Mouse (Mus musculus) heart, embryonic 10.5 days (tissue): ENCODE results near the gene Haus2. TPM values are rescaled to one million over a fixed set of nuclear protein-coding genes. Genes with fewer than 3 reads are reported as not detected.

Source experiments
- DNase-seq: peaks from one replicate; pipeline ENCODE4 v3.0.0-alpha.2; 2017; ENCODE audit warnings: low spot score
- H3K27ac ChIP-seq: fragments of 300-500 bp; sonication (generic); 2 replicates; pipeline ENCODE4 v1.5.1; 2016; ENCODE audit warnings: mild to moderate bottlenecking
- H3K27me3 ChIP-seq: fragments of 300-500 bp; sonication (generic); 2 replicates; pipeline ENCODE4 v1.6.1; 2016; ENCODE audit warnings: mild to moderate bottlenecking; ENCODE audit not compliant: poor library complexity, insufficient read depth, severe bottlenecking
- H3K36me3 ChIP-seq: fragments of 300-500 bp; sonication (generic); 2 replicates; pipeline ENCODE4 v1.6.1; 2016; ENCODE audit warnings: mild to moderate bottlenecking, moderate library complexity
- H3K4me1 ChIP-seq: fragments of 300-500 bp; sonication (generic); 2 replicates; pipeline ENCODE4 v1.6.1; 2016; ENCODE audit warnings: mild to moderate bottlenecking
- H3K4me3 ChIP-seq: fragments of 300-500 bp; sonication (generic); 2 replicates; pipeline ENCODE4 v1.5.1; 2016; ENCODE audit warnings: mild to moderate bottlenecking, moderate library complexity
- H3K9me3 ChIP-seq: fragments of 300-500 bp; sonication (generic); 2 replicates; pipeline ENCODE4 v1.6.1; 2016; ENCODE audit warnings: mild to moderate bottlenecking, moderate library complexity
- WGBS: fragments of 180-500 bp; shearing (Covaris S2); methylation state at CpG from one replicate; pipeline ENCODE4 v1.1.7; 2016; 5-methylcytosine and 5-hydroxymethylcytosine counted together
- polyA plus RNA-seq: library from polyadenylated mRNA; unstranded; fragments of >200 nt; fragmentation: Nextera tagmentation; extraction: Ambion mirVana; gene quantifications from 2 replicates; pipeline ENCODE4 v1.2.1, GENCODE M21; 2016

Haus2 gene
- polyA plus RNA-seq, 1 experiment from 2014 or later = 28.5 TPM

GRCm38 (mm10) chr2:120628886-120629735, 19.9 kb downstream of the Haus2 start, which contains the start of gene Stard9:
Gene Stard9 (plus strand): TSS chr2:120629121.
- Histone ChIP-seq H3K4me1 (peaks cover 15% of the 10 kb centered on the region; the same call in 1 of the 2 replicates), H3K27me3 (no peaks in the 10 kb centered on the region), H3K36me3 (peaks cover 5% of the 10 kb centered on the region; the same call in 1 of the 2 replicates), H3K4me3 (peak within 1 kb of the TSS; percentile 72), H3K9me3 (no peaks in the 10 kb centered on the region), H3K27ac (peak within 1 kb of the TSS; percentile 81)
- DNase-seq = peak; percentile 100
- WGBS = 3% methylated on average over 36 of the region's 36 CpGs

- Histone ChIP-seq H3K9me3 (no peaks in the 10 kb centered on the region), H3K27me3 (no peaks in the 10 kb centered on the region), H3K4me1 (peaks cover 15% of the 10 kb centered on the region; the same call in 1 of the 2 replicates), H3K4me3 (no peak overlapping the region), H3K27ac (no peak overlapping the region), H3K36me3 (peaks cover 14% of the 10 kb centered on the region)
- DNase-seq = no peak
- 81% methylated on average over 2 of the region's 2 CpGs for WGBS
These were observed 21.1 kb downstream of the Haus2 start for GRCm38 (mm10) chr2:120630246-120630645.

- no peaks in the 10 kb centered on the region for H3K27me3 ChIP-seq
- DNase-seq = no peak
- WGBS = 56% methylated on average over 2 of the region's 2 CpGs
- H3K9me3 ChIP-seq = no peaks in the 10 kb centered on the region
- peaks cover 15% of the 10 kb centered on the region; the same call in 1 of the 2 replicates for H3K4me1 ChIP-seq
- H3K36me3 ChIP-seq = peaks cover 18% of the 10 kb centered on the region
- no peak overlapping the region for H3K27ac ChIP-seq
- no peak overlapping the region for H3K4me3 ChIP-seq
These were observed 21.5 kb downstream of the Haus2 start for GRCm38 (mm10) chr2:120630655-120631054.

GRCm38 (mm10) chr2:120631521-120631920, 22.3 kb downstream of the Haus2 start:
- 69% methylated on average over 2 of the region's 2 CpGs for WGBS

GRCm38 (mm10) chr2:120631957-120632356, 22.8 kb downstream of the Haus2 start:
- WGBS = 74% methylated on average over 4 of the region's 4 CpGs

More at GRCm38 (mm10) chr2:120631521-120631920, 22.3 kb downstream of the Haus2 start:
- no peak overlapping the region for H3K4me3 ChIP-seq
- H3K4me1 ChIP-seq = peaks cover 15% of the 10 kb centered on the region; the same call in 1 of the 2 replicates
- no peaks in the 10 kb centered on the region for H3K9me3 ChIP-seq
- peaks cover 18% of the 10 kb centered on the region for H3K36me3 ChIP-seq
- no peaks in the 10 kb centered on the region for H3K27me3 ChIP-seq
- no peak for DNase-seq
- no peak overlapping the region for H3K27ac ChIP-seq

GRCm38 (mm10) chr2:120640835-120641234, 31.7 kb downstream of the Haus2 start:
- Histone ChIP-seq H3K4me3 (no peak overlapping the region), H3K36me3 (peaks cover 6% of the 10 kb centered on the region; the same call in 1 of the 2 replicates), H3K4me1 (no peaks in the 10 kb centered on the region), H3K9me3 (no peaks in the 10 kb centered on the region), H3K27ac (no peak overlapping the region), H3K27me3 (no peaks in the 10 kb centered on the region)
- 89% methylated on average over 8 of the region's 8 CpGs for WGBS
- DNase-seq = no peak

More at GRCm38 (mm10) chr2:120631957-120632356, 22.8 kb downstream of the Haus2 start:
- Histone ChIP-seq H3K9me3 (no peaks in the 10 kb centered on the region), H3K27ac (no peak overlapping the region), H3K36me3 (peaks cover 18% of the 10 kb centered on the region), H3K4me3 (no peak overlapping the region), H3K27me3 (no peaks in the 10 kb centered on the region), H3K4me1 (peaks cover 15% of the 10 kb centered on the region; the same call in 1 of the 2 replicates)
- DNase-seq = no peak

GRCm38 (mm10) chr2:120643836-120644235, 34.7 kb downstream of the Haus2 start:
- no peak for DNase-seq
- whole genome bisulfite sequencing = 82% methylated on average over 7 of the region's 7 CpGs
- H3K4me3 ChIP-seq = no peak overlapping the region
- H3K4me1 ChIP-seq = no peaks in the 10 kb centered on the region
- no peaks in the 10 kb centered on the region for H3K9me3 ChIP-seq
- H3K36me3 ChIP-seq = peaks cover 6% of the 10 kb centered on the region; the same call in 1 of the 2 replicates
- H3K27me3 ChIP-seq = no peaks in the 10 kb centered on the region
- no peak overlapping the region for H3K27ac ChIP-seq

GRCm38 (mm10) chr2:120646777-120647176, 37.6 kb downstream of the Haus2 start:
- Histone ChIP-seq H3K27me3 (no peaks in the 10 kb centered on the region), H3K4me3 (no peak overlapping the region), H3K27ac (no peak overlapping the region), H3K36me3 (no peaks in the 10 kb centered on the region), H3K9me3 (no peaks in the 10 kb centered on the region), H3K4me1 (no peaks in the 10 kb centered on the region)
- WGBS = 77% methylated on average over 4 of the region's 4 CpGs
- no peak for DNase-seq

GRCm38 (mm10) chr2:120652256-120652924, 43.2 kb downstream of the Haus2 start:
- DNase-seq = no peak
- no peak overlapping the region for H3K4me3 ChIP-seq
- H3K4me1 ChIP-seq = no peaks in the 10 kb centered on the region
- H3K9me3 ChIP-seq = no peaks in the 10 kb centered on the region
- WGBS = 71% methylated on average over 7 of the region's 7 CpGs
- H3K36me3 ChIP-seq = no peaks in the 10 kb centered on the region
- no peaks in the 10 kb centered on the region for H3K27me3 ChIP-seq
- no peak overlapping the region for H3K27ac ChIP-seq

GRCm38 (mm10) chr2:120652925-120653284, 43.7 kb downstream of the Haus2 start:
- Histone ChIP-seq H3K27ac (no peak overlapping the region), H3K4me3 (no peak overlapping the region), H3K4me1 (no peaks in the 10 kb centered on the region), H3K36me3 (no peaks in the 10 kb centered on the region), H3K27me3 (no peaks in the 10 kb centered on the region), H3K9me3 (no peaks in the 10 kb centered on the region)
- no peak for DNase-seq
- 74% methylated on average over 7 of the region's 7 CpGs for WGBS

- no peak overlapping the region for H3K4me3 ChIP-seq
- 66% methylated on average over 2 of the region's 2 CpGs for WGBS
- no peaks in the 10 kb centered on the region for H3K27me3 ChIP-seq
- H3K9me3 ChIP-seq = no peaks in the 10 kb centered on the region
- no peak for DNase-seq
- no peaks in the 10 kb centered on the region for H3K36me3 ChIP-seq
- no peaks in the 10 kb centered on the region for H3K4me1 ChIP-seq
- no peak overlapping the region for H3K27ac ChIP-seq
These were observed 45.5 kb downstream of the Haus2 start for GRCm38 (mm10) chr2:120654693-120655092.

- Histone ChIP-seq H3K9me3 (no peaks in the 10 kb centered on the region), H3K27ac (no peak overlapping the region), H3K36me3 (no peaks in the 10 kb centered on the region), H3K4me1 (no peaks in the 10 kb centered on the region), H3K4me3 (no peak overlapping the region), H3K27me3 (no peaks in the 10 kb centered on the region)
- no peak for DNase-seq
- WGBS = 84% methylated on average over 5 of the region's 5 CpGs
These were observed 46.7 kb downstream of the Haus2 start for GRCm38 (mm10) chr2:120655905-120656304.

- H3K9me3 ChIP-seq = no peaks in the 10 kb centered on the region
- WGBS = 83% methylated on average over 2 of the region's 2 CpGs
- no peak for DNase-seq
- H3K36me3 ChIP-seq = no peaks in the 10 kb centered on the region
- no peak overlapping the region for H3K4me3 ChIP-seq
- no peaks in the 10 kb centered on the region for H3K27me3 ChIP-seq
- no peak overlapping the region for H3K27ac ChIP-seq
- no peaks in the 10 kb centered on the region for H3K4me1 ChIP-seq
These were observed 47.5 kb downstream of the Haus2 start for GRCm38 (mm10) chr2:120656711-120657110.
